ENCODE assay signal across 27 mouse cellular contexts in genomic region chr15:99172131-99172530, GRCm38 (mm10). TPM values are rescaled to one million over a fixed set of nuclear protein-coding genes. Genes with fewer than 3 reads are reported as not detected.
"Had no signal": no experiment of that assay in that cellular context is flagged by ENCODE, and none has a peak within 500 bp of the region (broad histone marks: within the 10 kb centered on the region; RNA-seq: fewer than 3 reads in every experiment).

No protein-coding gene starts in this region.

- DNase-seq: gastrocnemius, adult 2 months; gastrocnemius, postnatal 10 days; gastrocnemius, postnatal 25 days; heart, postnatal 10 days; heart, postnatal 4 days; kidney, adult 18-20 months; kidney, adult 8-10 months; kidney, postnatal 10 days; kidney, postnatal 25 days; kidney, postnatal 4 days; liver; liver, embryonic 13.5 days had no signal

- H3K27ac ChIP-seq: gastrocnemius, adult 2 months; hindbrain, embryonic 10.5 days; hindbrain, embryonic 12.5 days; hindbrain, embryonic 14.5 days; layer of hippocampus, adult 2 months; left cerebral cortex, adult 2 months; limb, embryonic 10.5 days; limb, embryonic 12.5 days; liver, embryonic 13.5 days; liver, embryonic 15.5 days had no signal

- H3K4me1 ChIP-seq: hindbrain, embryonic 10.5 days; hindbrain, embryonic 12.5 days; limb, embryonic 10.5 days; limb, embryonic 12.5 days; liver, embryonic 13.5 days; liver, embryonic 15.5 days had no signal

- H3K27me3 ChIP-seq: hindbrain, embryonic 12.5 days; limb, embryonic 12.5 days; liver, embryonic 13.5 days; liver, embryonic 15.5 days had no signal

- ATAC-seq: forebrain, embryonic 16.5 days; hindbrain, embryonic 16.5 days; inflammation-experienced regulatory T-cells, adult 6 months; intestine, postnatal 0 days had no signal

- H3K4me3 ChIP-seq: gastrocnemius, adult 2 months; hindbrain, embryonic 10.5 days; hindbrain, embryonic 12.5 days; layer of hippocampus, adult 2 months; left cerebral cortex, adult 2 months; limb, embryonic 10.5 days; limb, embryonic 12.5 days; liver, embryonic 13.5 days; liver, embryonic 15.5 days had no signal

- H3K9ac ChIP-seq: hindbrain, embryonic 12.5 days; hindbrain, embryonic 14.5 days; limb, embryonic 12.5 days; liver, embryonic 13.5 days; liver, embryonic 15.5 days had no signal

- H3K9me3 ChIP-seq: hindbrain, embryonic 12.5 days; limb, embryonic 10.5 days; limb, embryonic 12.5 days; liver, embryonic 15.5 days had no signal

- H3K4me2 ChIP-seq: heart, embryonic 11.5 days; hindbrain, embryonic 12.5 days; hindbrain, embryonic 14.5 days; limb, embryonic 12.5 days; liver, embryonic 11.5 days; liver, embryonic 13.5 days; liver, embryonic 15.5 days had no signal

RNA-seq across cellular contexts. Expression of gene Kcnh3, which starts 52.5 kb away (rescaled TPM):
- total RNA-seq: gastrocnemius, adult 2 months; gastrocnemius, postnatal 25 days; granulocyte monocyte progenitor cell, adult 5-6 weeks had no signal
- polyA plus RNA-seq: heart, embryonic 11.5 days; inflammation-experienced regulatory T-cells, adult 6 months; limb, embryonic 10.5 days had no signal
